Mouse (Mus musculus): ENCODE data around the gene Mfap4. TPM values are rescaled to one million over a fixed set of nuclear protein-coding genes. Genes with fewer than 3 reads are reported as not detected.

Mfap4 gene
- total and polyA plus RNA-seq, 3 experiments = not detected

DNA sequence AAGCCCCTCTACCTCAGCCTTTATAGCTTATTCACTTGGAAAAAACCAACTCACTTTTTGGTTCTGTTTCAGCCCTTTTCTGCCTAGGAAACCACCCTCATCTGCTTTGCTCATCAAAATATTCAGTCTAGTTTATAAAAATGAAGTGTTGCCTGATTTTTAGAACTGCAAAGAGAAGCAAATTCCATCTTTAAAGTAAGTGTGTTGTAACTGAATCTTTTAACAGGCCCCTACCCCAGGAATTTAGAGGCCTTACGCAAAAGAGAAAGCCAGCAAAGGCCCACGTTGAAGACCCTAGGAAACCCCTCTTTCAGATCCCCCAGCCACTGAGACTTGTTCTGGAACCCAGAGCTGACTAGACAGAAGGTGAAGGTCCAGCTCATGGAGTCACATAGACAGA lies 21.2 kb upstream of the Mfap4 start:
- in situ Hi-C loops (cut with MboI; ENCODE audit: low pct_ligation_motif_present, low pct_unique_long_range_greater_than_20kb, low sequenced_read_pairs) = no loop called here
- Histone ChIP-seq H3K79me2 (replicated peaks; ENCODE audit: control insufficient read depth, extremely low read depth, insufficient read depth, poor library complexity, severe bottlenecking) (no peaks in the 10 kb centered on the region), H3K9me3 (replicated peaks; ENCODE audit: low read length) (peaks cover 8% of the 10 kb centered on the region), H3K9ac (ENCODE audit: insufficient read depth, low read depth) (no peak overlapping the region), H3K27me3 (replicated peaks) (peaks cover 53% of the 10 kb centered on the region), H3K36me3 (replicated peaks in 1 of 2; ENCODE audit: control insufficient read depth in 1 of 2, insufficient read depth in 1 of 2, low read length in 1 of 2) (no peaks in the 10 kb centered on the region), H3K27ac (ENCODE audit: insufficient read depth, low read depth) (no peak overlapping the region), H3K4me1 (ENCODE audit: control insufficient read depth in 1 of 2, insufficient read depth in 2 of 2) (no peaks in the 10 kb centered on the region; a peak in 1 of 4 replicates), H3K4me2 (ENCODE audit: insufficient read depth, low read depth, poor library complexity, severe bottlenecking) (no peak overlapping the region), H3K4me3 (replicated peaks in 1 of 3; ENCODE audit: low read depth in 2 of 3, low read length in 2 of 3, poor library complexity in 1 of 3) (no peak overlapping the region)
- dilution Hi-C loops (cut with MboI; ENCODE audit: extremely low pct_ligation_motif_present, extremely low pct_unique_long_range_greater_than_20kb, low sequenced_read_pairs) = no loop called here
- DNase-seq (ENCODE audit: extremely low read depth) = no peak
- TF ChIP-seq POLR2AphosphoS2 (IDR thresholded peaks at IDR 0.05; ENCODE audit: low read depth, low read length) (no peak), CTCF (conservative IDR thresholded peaks at IDR 0.05 in 1 of 2, IDR thresholded peaks at IDR 0.05 in 1 of 2; ENCODE audit: low read depth in 2 of 2, low read length in 2 of 2) (no peak), TBP (conservative IDR thresholded peaks at IDR 0.05; ENCODE audit: low read depth, low read length) (no peak), NRF1 (IDR thresholded peaks at IDR 0.05; ENCODE audit: low read depth, low read length) (no peak), CHD1 (IDR thresholded peaks at IDR 0.05; ENCODE audit: low read depth, low read length) (no peak)

DNA sequence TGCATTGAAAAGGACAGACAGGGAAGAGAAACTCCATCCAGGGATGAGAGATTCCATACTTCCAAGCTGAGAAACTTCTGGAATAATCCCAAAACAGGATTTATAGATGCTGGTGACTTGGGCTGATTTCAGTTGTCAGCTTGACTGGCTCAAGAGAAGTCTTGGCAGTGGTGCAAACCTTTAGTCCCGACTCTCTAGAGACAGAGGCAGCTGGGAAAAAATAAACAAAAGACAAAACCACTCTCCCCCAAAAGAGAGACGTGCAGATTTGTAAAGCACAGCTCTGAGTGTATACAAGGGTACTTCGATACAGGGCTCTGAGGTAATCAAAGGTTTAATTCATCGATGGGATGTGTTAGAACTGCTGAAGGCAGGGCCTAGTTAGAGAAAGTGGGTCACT lies 19.8 kb upstream of the Mfap4 start:
- Histone ChIP-seq H3K79me2 (replicated peaks; ENCODE audit: control insufficient read depth, extremely low read depth, insufficient read depth, poor library complexity, severe bottlenecking) (no peaks in the 10 kb centered on the region), H3K27ac (ENCODE audit: insufficient read depth, low read depth) (no peak overlapping the region), H3K9me3 (replicated peaks; ENCODE audit: low read length) (peaks cover 2% of the 10 kb centered on the region), H3K4me2 (ENCODE audit: insufficient read depth, low read depth, poor library complexity, severe bottlenecking) (no peak overlapping the region), H3K4me1 (ENCODE audit: control insufficient read depth in 1 of 2, insufficient read depth in 2 of 2) (no peaks in the 10 kb centered on the region), H3K9ac (ENCODE audit: insufficient read depth, low read depth) (no peak overlapping the region), H3K36me3 (replicated peaks in 1 of 2; ENCODE audit: control insufficient read depth in 1 of 2, insufficient read depth in 1 of 2, low read length in 1 of 2) (no peaks in the 10 kb centered on the region), H3K27me3 (replicated peaks) (peaks cover 49% of the 10 kb centered on the region), H3K4me3 (replicated peaks in 1 of 3; ENCODE audit: low read depth in 2 of 3, low read length in 2 of 3, poor library complexity in 1 of 3) (no peak overlapping the region)
- in situ Hi-C loops (cut with MboI; ENCODE audit: low pct_ligation_motif_present, low pct_unique_long_range_greater_than_20kb, low sequenced_read_pairs) (no loop called here), dilution Hi-C loops (cut with MboI; ENCODE audit: extremely low pct_ligation_motif_present, extremely low pct_unique_long_range_greater_than_20kb, low sequenced_read_pairs) (no loop called here)
- DNase-seq (ENCODE audit: extremely low read depth) = no peak
- no peak for TF ChIP-seq MEF2A (IDR thresholded peaks at IDR 0.05; ENCODE audit: borderline replicate concordance, low read depth, low read length)
- no peak for TF ChIP-seq JUN (IDR thresholded peaks at IDR 0.05; ENCODE audit: insufficient read depth, low read depth, low read length)

DNA sequence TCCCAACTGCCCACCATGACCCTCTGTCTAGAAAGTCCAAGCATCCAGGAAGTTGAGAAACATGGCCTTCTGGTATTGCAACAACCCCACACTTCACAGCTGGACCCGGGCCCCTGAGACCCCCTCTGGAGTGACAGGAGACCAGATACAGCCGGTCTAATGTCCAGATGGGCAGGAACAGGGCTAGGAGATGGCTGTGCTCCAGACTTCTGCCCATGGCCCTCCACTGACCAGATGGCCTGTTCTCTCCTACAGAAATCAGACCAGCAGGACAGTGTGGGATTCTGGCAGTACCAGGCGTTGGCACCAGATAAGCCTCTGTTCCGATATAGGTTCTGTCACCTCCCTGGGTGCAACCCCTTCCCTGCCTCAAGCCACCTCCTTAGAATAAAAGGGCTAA lies 16.7 kb upstream of the Mfap4 start:
- H3K4me2 ChIP-seq (ENCODE audit: insufficient read depth, low read depth, poor library complexity, severe bottlenecking) = no peak overlapping the region
- H3K4me1 ChIP-seq (ENCODE audit: control insufficient read depth in 1 of 2, insufficient read depth in 2 of 2) = no peaks in the 10 kb centered on the region
- no peak for TF ChIP-seq JUN (IDR thresholded peaks at IDR 0.05; ENCODE audit: insufficient read depth, low read depth, low read length)
- TF ChIP-seq EP300 (IDR thresholded peaks at IDR 0.05; ENCODE audit: low read length) = no peak
- no peak for TF ChIP-seq SIN3A (IDR thresholded peaks at IDR 0.05; ENCODE audit: low read length)
- TF ChIP-seq SMC3 (IDR thresholded peaks at IDR 0.05; ENCODE audit: low read depth, low read length) = no peak
- TF ChIP-seq IRF4 (IDR thresholded peaks at IDR 0.05; ENCODE audit: low read depth, low read length) = no peak
- no peak for TF ChIP-seq CTCF (conservative IDR thresholded peaks at IDR 0.05 in 1 of 2, IDR thresholded peaks at IDR 0.05 in 1 of 2; ENCODE audit: low read depth in 2 of 2, low read length in 2 of 2)
- no peak for TF ChIP-seq ZNF384 (IDR thresholded peaks at IDR 0.05; ENCODE audit: low read depth, low read length)
- TF ChIP-seq ZKSCAN1 (IDR thresholded peaks at IDR 0.05; ENCODE audit: borderline replicate concordance, low read depth, low read length) = no peak
- TF ChIP-seq BHLHE40 (IDR thresholded peaks at IDR 0.05; ENCODE audit: low read depth, low read length) = no peak
- TF ChIP-seq POLR2AphosphoS2 (IDR thresholded peaks at IDR 0.05; ENCODE audit: low read depth, low read length) = no peak
- TF ChIP-seq USF1 (IDR thresholded peaks at IDR 0.05; ENCODE audit: low read depth, low read length) = no peak
- no peak for TF ChIP-seq NELFE (IDR thresholded peaks at IDR 0.05; ENCODE audit: low read depth, low read length)
- peaks cover 41% of the 10 kb centered on the region for H3K27me3 ChIP-seq (replicated peaks)
- in situ Hi-C loops (cut with MboI; ENCODE audit: low pct_ligation_motif_present, low pct_unique_long_range_greater_than_20kb, low sequenced_read_pairs) = no loop called here
- no peak overlapping the region for H3K4me3 ChIP-seq (replicated peaks in 1 of 3; ENCODE audit: low read depth in 2 of 3, low read length in 2 of 3, poor library complexity in 1 of 3)
- no peaks in the 10 kb centered on the region for H3K9me3 ChIP-seq (replicated peaks; ENCODE audit: low read length)
- no peaks in the 10 kb centered on the region for H3K36me3 ChIP-seq (replicated peaks in 1 of 2; ENCODE audit: control insufficient read depth in 1 of 2, insufficient read depth in 1 of 2, low read length in 1 of 2)
- no peak overlapping the region for H3K9ac ChIP-seq (ENCODE audit: insufficient read depth, low read depth)
- dilution Hi-C loops (cut with MboI; ENCODE audit: extremely low pct_ligation_motif_present, extremely low pct_unique_long_range_greater_than_20kb, low sequenced_read_pairs) = no loop called here
- H3K79me2 ChIP-seq (replicated peaks; ENCODE audit: control insufficient read depth, extremely low read depth, insufficient read depth, poor library complexity, severe bottlenecking) = no peaks in the 10 kb centered on the region
- no peak for DNase-seq (ENCODE audit: extremely low read depth)
- H3K27ac ChIP-seq (ENCODE audit: insufficient read depth, low read depth) = no peak overlapping the region
